Mouse (Mus musculus) adrenal gland, postnatal 0 days (tissue): ENCODE measurements around the gene Tifab. TPM values are rescaled to one million over a fixed set of nuclear protein-coding genes. Genes with fewer than 3 reads are reported as not detected.

ENCODE experiments used
- polyA plus RNA-seq: library from polyadenylated mRNA; unstranded; fragments of >200 nt; fragmentation: Nextera tagmentation; extraction: Ambion mirVana; gene quantifications from 2 replicates; pipeline ENCODE4 v1.2.1, GENCODE M21; 2015

The Tifab gene
- polyA plus RNA-seq = 1.7 and 1.9 TPM in 2 replicates

DNA sequence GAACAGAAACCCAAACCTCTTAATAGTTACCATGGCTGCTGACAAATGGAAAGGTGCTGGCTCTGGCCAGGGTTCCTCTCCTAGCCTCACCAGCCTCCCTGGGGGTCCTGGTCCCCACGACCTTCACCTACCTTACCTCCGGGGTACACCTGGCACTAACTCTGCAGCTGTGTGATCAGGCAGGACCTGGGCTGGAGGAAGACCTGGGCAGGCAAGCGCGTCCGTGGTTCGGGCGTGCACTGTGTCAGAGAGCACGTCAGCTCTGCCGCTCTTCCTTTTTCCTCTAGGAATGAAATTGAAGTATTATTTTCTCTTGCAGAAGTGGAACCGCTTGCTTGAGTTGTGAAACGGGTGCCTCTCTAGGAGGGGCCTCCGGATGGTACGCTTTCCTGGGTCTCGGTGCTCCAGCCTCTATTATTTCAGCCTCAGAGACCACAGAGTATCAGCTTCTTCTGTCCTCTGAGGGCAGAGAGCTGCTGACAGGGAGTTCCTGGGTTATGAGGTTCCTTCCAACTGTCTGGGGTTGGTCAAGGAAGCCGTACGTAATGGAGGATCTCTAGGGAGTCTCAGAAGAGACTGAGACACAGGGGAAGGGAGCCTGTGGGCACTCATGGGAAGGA is at the start of gene Tifab:
Gene Tifab, minus strand, starts transcription at position 470 of the 620 bp plus-strand sequence.

DNA sequence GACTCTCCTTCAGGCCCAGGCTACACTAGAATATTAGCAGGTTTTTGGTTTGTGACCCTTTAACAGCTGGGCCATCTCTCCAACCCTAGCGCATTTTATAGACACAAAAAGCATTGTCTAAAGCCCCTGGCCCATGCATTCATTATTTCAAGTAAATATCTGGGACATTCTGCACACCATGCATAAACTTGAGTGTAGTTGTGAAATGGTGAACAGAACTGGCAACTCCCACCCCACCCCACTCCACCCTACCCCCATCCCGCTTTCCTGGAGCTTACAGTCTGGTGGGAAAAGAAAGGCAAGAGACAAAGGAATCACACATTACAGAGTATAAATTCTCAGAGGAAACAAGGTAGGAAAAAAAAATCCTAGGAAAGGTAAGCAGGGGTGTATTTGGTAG is 42.5 kb downstream of the Tifab start, which contains the start of gene H2afy:
Gene H2afy, minus strand, starts transcription at position 162 of the 400 bp plus-strand sequence.

Other genes with a start within 250 kb of the Tifab start
- gene H2afy, start 42.5 kb downstream of the Tifab start, polyA plus RNA-seq = 123 and 151 TPM in 2 replicates
- not detected in 2 replicates for gene Neurog1, start 73.3 kb upstream of the Tifab start, polyA plus RNA-seq
- gene Cxcl14, start 117.7 kb upstream of the Tifab start, polyA plus RNA-seq = 19.2 and 44.1 TPM in 2 replicates
- not detected in 2 replicates for gene Gm3045, start 247.7 kb upstream of the Tifab start, polyA plus RNA-seq